Mouse (Mus musculus): ENCODE measurements around the gene Acap1.

DNA sequence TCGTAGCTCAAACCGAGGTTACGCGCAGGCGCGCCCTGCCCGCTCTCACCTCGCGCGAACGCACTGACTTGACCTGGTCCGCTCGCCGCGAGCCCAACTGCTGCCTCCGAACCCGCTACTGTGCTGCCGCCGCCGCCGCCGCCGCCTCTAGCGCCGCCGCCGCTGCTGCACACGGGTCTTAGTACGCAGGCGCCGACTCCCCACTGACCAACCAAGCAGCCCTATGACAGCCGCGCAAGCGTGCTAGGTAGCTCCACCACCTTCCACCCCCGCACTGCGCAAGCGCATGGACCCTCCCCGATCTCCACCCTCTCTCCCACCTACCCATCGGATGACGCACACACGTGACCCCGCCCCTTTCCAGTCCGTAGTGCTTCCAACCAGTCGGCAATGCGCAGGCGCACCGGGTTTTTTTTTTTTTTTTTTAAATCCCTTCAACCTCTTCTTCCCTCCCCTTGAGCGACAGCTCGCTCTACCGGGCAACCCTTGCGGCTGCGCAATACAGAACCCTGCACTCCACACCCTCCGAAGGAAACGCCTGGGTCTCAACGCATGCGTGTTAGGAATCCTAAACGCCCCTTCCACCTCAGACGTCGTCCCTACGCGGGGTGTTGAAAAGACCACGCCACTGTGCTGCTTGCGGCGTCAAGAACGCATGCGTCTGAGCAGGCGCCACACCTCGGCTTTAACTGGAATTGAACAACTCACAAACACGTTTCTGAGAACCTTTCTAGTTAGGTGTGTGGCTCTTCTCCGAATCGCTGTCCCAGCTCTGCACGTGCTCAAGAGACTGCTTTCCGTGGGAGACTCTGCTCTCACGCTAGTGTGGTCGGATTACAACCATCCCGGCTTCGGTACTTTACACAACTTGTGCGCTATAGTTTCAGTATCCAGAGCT lies 26.0 kb upstream of the Acap1 start, which contains the start of gene Eif5a:
- peak; percentile 43; the same call in 1 of the 2 replicates for TF ChIP-seq CTCF (IDR thresholded peaks at IDR 0.05; ENCODE audit: extremely low read depth, insufficient read length, insufficient replicate concordance, low read depth, low read length)
- TF ChIP-seq POLR2A (IDR thresholded peaks at IDR 0.05; ENCODE audit: low read depth, low read length), result peak; percentile 63
